Mouse (Mus musculus): Measurements from ENCODE around the gene Myom1.

The Myom1 gene

DNA sequence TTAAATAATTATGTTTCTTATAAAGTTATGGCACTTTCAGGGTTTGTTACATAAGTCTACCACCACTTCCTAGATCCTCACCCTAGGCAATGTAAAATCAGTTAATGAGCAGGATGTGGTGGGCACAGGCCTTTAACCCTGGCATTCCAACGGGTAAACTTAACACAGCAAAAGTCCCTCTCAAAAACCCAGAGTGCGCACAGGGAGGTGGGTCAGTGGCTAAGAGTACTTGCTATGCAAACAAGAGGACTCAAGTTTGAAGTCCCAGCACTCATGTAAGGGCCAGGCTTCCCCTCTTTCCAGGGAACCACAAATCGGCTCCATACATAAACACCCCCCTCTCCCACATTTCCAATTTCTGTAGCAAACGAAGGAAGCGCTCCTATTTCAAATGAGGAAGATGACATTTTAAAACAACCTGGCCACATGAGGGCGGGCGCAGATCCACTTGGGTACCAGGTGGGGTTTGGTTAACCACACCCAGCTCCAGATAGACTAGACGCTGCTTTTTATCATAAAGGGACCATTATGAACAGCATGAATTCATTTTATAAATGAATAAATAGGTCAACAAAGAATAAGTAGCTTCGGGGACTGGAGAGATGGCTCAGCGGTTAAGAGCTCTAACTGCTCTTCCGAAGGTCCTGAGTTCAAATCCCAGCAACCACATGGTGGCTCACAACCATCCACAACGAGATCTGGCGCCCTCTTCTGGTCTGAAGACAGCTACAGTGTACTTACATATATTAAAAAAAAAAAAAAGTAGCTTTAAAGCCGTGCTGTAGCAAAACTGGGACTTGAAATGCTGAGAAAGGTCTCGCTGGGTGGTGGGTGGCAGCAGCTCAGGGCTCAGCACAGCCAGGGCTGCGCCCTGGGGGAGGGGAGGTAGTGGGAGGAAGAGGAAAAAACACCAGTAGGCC lies 10.5 kb upstream of the Myom1 start:
- DNase-seq (ENCODE audit: low spot score), result no peak

DNA sequence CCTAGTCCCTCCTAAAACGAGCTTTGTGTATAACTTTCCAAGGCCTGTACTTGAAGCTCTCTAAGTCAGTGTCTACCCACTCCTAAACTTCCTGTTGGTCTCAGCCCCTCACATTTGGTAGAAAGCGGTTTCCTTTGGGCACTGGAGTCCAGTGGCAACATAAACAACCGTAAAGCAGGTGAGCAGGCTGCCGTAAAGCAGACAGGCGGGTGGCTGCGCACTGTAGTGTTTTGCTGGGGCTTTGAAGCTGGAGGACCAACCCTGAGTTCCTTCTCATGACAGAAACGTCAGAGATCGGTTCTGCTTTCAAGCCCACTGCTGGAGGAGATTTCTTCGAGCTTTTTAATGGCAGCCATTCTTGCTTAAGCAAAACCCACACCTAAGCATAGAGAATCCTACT lies 9.8 kb upstream of the Myom1 start:
- DNase-seq (ENCODE audit: low spot score), result no peak

DNA sequence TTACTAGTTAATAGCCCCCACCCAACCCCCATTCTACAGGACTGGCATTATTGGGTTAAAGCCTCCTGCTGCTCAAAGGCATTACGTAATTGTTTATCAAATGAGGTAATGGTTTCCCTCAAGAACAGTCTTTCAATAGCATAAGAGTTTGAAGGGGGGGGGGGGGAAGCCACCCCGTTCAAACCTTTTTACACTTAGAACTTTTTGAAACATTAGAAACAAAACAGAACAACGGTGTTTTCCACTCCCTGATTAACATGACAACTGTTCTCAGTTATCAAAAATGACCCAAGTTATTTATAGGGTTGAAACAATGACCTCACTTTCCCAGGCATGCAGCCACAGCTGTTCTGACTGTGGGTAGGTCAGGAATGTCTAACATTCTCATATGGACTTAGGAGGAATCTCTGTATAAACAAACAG lies 9.0 kb upstream of the Myom1 start:
- no peak for DNase-seq (ENCODE audit: low spot score)

DNA sequence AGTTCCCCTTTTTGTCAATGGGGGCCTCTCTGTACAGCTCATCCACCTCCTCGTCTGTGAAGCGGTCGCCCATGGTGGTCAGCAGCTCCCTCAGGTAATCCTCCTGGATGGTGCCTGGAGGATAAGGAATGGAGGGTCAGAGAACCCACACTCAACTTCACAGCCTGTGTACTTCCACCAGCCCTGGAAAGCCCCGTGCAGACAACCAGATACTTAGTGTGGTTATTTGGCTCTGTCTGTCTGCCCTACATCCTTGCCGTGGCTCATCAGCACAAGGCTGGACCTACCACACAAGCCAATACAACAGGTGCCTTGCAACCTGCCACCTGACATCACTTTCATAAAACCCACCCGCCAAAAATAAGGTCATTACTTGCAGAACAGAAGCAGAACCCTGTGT lies 7.8 kb upstream of the Myom1 start:
- DNase-seq (ENCODE audit: low spot score), result no peak

DNA sequence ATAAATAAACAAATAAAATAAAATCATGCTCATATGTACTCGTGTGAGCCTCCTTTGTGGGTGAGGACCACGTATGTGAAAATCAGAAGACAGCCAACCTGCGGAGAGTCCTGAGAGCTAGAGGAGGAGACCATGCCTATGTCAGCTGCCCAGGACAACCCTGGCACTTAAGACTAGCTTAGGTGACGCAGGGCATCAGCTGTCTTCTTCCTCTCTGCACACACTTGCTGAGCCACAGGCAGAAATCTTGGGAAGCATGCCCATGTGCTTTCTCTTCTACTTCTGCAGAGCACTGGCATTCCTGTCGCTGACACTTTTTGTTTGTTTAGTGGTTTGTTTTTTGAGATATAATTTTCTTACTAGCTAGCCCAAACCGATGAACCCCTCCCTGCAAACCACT lies 6.9 kb upstream of the Myom1 start:
- DNase-seq (ENCODE audit: low spot score), result no peak

DNA sequence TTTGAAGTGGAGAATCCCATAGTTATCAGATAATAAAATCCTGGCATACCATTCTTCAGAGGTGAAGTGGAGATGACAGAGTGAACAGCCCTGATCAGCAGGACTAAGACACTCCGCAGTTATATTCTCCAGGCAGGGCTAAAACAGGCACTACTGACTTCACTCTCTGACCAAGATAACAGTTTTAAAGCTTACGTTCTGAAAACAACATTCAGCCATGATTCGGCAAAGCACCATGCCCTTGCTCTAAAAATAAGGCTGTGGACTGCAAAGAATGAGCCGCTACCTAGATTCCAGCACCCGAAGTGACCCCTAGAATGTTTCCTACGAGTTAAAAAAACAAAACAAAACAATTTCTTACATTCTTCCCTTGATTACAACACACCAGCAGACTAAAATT lies 4.6 kb upstream of the Myom1 start:
- no peak for DNase-seq (ENCODE audit: low spot score)

DNA sequence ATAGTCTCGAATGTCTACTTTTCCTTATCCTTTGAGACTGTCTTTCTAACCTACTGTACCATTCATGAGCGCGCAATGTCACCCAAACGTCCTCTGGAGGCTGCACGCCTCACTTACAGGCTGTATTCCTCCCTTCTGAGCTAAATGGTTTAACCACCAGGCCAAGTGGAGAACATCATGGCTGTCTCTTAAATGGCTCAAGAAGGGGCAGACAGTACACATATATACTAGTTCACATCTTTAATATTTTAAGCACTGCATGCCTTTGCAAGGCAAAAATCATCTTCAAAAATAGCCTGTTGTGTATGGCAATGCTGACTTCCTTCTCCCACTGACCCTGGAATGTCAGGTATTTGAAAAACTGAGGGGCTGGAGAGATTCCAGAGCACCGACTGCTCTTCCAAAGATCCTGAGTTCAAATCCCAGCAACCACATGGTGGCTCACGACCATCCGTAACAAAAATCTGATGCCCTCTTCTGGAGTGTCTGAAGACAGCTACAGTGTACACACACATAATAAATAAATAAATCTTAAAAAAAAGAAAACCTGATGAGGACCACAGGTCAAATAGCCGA lies 3.9 kb upstream of the Myom1 start:
- no peak for DNase-seq (ENCODE audit: low spot score)

DNA sequence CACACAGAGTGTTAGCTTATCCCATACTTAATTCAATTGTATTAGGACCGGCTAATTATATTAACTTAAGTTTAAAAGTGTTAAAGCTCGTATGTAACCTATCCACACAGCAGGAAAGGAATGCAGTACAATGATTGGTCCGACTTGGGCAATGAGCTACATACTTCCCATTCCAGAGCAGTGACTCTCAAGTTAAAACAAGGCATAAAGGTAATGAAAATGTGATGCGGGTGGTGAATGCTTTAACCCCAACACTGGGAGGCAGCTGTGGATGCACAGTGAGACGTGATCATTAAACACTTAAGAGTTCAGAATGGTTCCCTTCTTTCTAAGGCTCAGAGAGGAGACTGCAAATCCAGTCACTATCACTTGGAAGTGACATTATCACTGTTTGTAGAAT lies 3.2 kb upstream of the Myom1 start:
- DNase-seq (ENCODE audit: low spot score), result no peak

DNA sequence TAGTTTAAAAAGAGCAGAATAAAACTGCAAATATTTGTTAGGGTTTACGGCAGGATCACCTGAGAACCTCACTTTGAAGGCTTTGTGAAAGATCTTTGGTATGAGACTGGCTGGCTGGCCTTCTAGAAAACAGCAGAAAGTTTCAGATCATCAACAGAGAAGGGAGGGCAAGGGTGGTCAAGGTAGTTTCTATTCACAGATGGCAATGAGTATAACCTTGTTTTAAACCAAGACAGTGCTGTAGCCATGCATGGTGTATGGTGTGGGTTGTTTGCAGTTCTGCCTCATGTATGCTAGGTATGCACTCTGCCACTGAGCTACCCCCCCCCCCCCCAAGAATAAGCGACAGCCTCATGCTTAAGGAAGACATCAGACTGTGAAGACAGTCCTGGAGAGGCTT lies 2.2 kb upstream of the Myom1 start:
- DNase-seq (ENCODE audit: low spot score), result no peak

DNA sequence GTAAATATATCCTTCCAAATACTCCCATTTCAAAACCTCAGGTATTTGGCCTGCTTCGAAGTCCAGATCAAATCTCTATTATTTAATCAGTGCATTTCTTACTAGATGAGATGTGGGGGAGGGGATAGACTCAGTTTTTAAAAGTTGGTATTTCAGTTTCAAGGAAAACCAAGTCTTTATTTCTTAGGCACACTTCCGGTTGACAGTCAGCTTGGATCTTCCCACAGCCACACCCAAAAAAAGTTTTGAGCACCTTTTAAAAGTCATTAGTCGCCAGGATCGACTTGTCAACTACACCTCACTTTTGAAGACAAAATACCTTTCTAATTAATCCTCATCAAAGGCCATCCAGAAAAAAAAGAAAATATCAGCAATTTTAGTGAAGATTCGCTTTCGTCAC lies 1.4 kb upstream of the Myom1 start:
- no peak for DNase-seq (ENCODE audit: low spot score)

DNA sequence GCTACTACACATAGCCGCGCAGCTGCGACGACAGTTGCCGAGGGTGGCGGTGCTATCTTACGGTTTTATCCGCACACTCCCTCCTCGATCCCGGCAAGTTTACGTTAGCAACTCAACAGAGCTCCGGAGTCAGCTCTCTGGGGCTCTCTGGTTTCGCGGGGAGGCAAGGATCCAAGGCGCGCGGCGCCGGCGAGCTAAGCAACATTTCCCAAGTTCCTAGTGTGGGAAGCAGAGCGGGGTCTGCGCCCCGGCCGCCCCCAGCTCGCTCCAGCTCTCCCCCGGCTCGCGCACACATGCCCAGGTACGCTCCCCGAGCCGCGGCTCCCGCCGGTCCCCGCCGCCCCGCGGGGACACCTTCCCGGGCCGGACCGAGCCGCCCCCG lies 743 bp upstream of the Myom1 start:
- no peak for DNase-seq (ENCODE audit: low spot score)

DNA sequence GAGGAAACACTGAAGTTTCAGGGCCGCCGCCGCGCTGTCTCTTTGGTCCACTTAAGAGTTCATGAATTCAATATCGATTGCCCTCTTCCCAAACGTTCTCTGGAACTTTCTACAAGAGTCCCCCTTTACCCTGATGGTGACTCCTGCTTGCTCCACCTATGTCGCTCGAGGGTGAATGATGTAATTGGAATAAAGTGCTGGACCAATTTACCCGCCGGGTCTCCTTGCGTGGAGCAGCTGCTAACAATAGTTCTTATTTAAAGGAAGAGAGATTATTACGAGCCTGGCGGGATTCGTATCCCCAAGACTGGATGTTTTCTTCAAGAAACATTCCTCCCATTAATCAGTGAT lies 286 bp downstream of the Myom1 start, which contains the start of gene Myl12a:
Gene Myl12a (minus strand): TSS at position 135 of the 351 bp plus-strand sequence.
- no peak for DNase-seq (ENCODE audit: low spot score)

DNA sequence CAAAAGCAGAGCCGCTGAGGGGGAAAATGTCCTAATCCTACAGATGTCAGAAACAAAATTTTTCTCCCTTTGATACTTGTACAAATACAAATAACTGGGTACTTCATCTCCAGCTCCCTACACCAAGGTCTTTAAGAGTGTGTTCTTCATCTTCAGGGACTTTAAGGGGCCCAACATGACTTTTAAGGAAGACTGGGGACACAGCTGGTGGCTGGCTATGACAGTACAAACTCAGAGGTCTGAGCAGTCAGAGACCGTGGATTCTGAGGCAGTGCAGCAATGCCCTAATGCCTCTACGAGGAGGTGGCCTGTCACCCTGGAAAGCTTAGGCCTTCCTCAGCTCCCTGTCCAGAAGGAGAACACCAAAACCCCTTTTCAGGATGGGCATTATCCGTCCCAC lies 679 bp downstream of the Myom1 start:
- DNase-seq (ENCODE audit: low spot score), result no peak

DNA sequence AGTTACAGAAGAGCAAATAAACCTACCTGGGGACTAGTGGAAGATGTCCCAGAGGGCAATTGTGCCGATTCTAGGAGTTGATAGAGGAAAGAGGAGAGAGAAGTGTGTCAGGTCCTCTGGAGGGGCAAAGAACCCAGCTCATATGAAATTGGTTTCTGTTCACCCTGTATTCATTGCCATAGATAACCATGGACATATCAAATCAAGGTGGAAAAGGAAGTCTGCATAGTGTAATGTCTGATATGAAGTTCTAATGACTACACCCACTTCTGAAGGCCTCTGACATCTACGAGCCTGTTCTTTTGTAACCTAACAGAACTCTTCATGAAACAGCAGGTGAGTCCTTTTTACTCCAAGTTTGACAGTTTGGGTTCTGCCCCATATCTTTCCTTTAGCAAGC lies 1.3 kb downstream of the Myom1 start:
- DNase-seq (ENCODE audit: low spot score), result no peak

DNA sequence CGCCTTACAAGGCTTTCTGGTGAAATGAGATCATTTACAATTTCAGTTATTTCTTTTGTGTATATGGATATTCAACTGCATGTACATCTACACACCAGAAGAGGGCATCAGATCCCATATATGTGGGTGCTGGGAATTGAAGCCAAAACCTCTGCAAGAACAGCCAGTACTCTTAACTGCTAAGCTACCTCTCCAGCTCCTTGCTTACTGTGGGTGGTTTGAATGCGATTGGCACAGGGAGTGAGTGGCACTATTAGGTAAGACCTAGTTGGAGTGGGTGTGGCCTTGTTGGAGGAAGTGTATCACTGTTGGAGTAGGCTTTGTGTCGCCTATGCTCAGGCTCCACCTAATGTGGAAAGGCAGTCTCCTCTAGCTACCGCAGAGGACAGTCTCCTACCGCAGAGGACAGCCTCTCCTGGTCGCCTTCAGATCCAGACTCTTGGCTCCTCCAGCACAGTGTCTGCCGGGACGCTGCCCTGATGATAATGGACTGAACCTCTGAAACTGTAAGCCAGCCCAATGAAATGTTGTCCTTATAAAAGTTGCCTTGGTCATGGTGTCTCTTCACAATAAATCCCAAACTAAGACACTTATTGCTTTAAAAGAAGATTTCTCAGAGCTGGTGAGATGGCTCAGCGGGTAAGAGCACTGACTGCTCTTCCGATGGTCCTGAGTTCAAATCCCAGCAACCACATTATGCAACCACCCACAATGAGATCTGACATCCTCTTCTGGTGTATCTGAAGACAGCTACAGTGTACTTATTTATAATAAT lies 1.9 kb downstream of the Myom1 start:
- DNase-seq (ENCODE audit: low spot score), result no peak

DNA sequence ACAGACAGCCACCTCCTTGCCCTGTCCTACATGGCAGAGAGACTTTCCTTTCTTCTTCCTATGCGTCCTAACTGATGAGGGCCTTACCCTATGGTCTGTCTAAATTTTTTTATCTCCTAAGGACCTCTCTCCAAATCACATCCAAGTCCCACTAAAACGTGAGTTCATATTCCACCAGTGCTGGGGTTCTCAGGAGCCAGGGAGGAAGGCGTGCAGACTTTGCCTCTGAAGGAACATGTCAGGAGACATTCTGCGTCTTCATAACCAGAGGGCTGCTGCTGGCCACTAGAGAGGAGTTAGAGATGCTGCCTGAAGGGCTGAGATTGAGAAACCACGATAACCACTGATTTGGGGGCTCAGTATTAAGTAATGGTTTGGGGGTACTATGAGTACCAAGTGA lies 4.5 kb downstream of the Myom1 start:
- no peak for DNase-seq (ENCODE audit: low spot score)

DNA sequence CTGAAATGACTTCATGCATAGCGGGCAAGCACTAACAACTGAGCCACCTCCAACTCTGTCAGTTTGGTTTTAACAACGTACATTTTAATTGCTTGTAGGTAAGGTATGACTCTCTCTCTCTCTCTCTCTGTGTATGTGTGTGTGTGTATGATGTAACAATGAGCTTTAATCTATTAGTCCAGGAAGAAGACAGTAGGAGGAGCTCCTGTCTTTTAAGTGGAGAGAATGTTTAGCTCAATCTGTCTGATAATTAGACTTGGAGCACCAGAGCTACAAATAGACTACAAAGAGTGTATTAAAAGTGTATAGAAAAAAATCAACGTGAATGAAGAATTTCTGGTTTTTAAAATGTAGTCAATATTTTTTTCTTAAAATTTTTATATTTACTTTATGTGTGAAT lies 6.2 kb downstream of the Myom1 start:
- DNase-seq (ENCODE audit: low spot score), result no peak

DNA sequence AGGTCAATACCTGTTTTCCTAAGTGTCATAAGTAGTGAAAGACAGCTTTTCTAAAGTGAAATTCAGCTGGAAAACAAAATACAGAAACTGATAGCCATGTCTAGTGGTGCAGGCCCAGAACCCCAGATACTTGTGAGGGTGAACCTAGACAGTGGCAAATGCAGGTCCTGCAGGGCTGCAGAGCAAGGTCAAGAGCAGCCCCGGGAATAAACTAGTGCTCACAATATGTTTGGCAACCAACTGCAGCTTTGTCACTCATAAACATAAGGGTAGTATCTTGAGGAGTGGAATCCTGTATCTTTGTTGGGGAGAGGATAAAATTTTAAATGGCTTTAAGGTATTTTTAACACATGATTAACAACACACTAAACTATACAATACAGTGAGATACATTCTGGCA lies 7.3 kb downstream of the Myom1 start:
- no peak for DNase-seq (ENCODE audit: low spot score)

DNA sequence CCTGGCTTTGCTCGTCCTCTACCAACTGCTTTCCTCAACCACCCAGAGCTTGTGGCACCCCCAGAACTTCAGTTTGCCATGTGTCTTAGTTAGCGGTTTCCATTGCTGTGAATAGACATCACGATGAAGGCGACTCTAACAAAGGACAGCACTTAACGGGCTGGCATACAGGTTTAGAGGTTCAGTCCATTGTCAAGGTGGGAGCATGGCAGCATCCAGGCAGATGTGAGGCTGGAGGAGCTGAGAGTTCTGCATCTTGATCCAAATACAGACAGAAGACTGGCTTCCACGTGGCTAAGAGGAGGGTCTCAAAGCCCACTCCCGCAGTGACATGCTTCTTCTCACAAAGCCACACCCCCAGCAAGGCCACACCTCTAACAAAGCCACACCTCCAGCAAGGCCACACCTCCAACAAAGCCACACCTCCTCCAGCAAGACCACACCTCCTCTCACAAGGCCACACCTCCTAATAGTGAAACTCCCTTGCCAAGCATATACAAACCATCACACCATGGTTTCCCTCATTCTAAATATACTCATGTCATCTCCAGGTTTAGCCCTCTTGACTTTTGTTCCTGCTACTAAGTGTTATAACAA lies 8.3 kb downstream of the Myom1 start:
- DNase-seq (ENCODE audit: low spot score), result no peak

DNA sequence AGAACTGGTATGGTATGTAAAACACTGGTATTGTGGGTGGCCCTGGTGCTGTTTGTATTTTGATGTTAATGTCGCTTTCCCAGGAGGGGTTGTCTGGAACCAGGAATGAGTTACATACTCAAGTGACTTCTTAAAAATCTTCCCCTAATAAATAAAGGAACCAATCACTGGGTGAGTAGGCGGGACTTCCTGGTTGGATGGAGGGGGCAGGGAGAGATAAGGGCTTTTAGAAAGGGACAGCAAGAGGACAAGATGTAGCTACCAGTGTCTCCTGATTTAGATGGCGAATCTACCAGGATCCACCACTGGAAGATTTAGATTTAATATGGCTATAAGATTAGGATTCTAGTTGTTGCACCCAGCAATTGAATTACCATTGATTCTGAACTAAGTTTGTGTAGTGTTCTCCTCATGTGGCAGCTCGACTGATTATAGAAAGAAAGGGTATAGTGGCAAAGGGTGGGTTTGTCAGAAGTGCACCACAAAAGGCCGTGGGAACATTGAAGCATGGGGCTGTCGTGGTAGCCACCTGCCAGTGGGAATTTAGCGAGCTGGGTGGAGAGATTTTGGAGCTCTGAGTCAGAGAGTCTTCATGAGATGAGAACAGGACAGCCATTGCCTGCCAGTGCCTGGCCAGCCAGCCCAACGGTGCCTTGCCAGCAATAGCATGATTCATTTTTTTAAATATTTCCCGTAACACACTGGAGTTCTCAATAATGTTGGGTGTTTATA lies 9.7 kb downstream of the Myom1 start:
- DNase-seq (ENCODE audit: low spot score), result no peak

DNA sequence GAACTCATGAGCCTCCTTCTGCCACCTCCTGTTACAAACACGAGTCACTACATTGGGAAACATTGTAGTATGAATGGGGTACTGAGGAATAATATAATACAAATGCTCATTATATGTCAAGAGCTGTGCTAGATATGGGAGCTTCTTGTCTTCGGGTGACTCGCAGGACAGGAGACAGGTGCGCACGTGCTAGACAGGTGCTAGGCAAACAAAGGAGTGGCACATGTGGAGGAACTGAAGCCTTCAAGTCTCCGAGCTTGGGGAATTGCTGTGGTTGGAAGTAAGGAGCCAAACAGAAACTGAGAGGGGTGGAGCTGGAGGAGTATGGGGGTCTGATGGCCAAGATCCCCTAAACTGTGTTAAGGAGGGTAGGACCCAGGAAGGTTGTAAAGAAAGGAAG lies 10.7 kb downstream of the Myom1 start:
- no peak for DNase-seq (ENCODE audit: low spot score)

DNA sequence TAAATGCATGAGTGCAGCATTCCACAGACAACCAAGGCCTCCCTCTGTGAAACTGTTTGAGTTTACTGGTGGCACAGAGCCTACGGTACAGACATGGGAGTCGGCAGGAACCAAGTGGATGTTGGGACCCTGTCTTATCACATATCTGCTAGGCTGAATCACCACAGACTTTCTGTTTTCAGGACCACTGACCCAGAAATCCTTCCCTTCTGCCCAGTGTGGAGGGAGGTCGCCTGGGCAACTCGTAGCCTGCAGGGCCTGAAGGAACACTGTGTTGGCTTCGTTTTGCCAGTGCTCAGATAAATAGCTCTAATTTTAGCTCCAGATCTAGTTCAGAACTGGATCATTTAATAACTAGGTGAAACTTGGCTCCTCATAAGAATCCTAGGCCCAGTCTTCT lies 12.5 kb downstream of the Myom1 start:
- DNase-seq (ENCODE audit: low spot score), result no peak

Data from urinary bladder, postnatal 10 days (tissue).